Mouse (Mus musculus) stomach, postnatal 0 days (tissue): ENCODE measurements at regions not wholly inside any gene's neighbourhood (a gene's known extent, or its start where the extent isn't known, plus 50 kb on each side); places are given as distances from the start of the nearest gene placed in this dataset.

Source experiments
- CTCF ChIP-seq: IDR thresholded peaks from 2 replicates; pipeline ENCODE4 v1.5.1; 2016; ENCODE audit warnings: antibody characterized with exemption, low read depth, mild to moderate bottlenecking, moderate library complexity
- EP300 ChIP-seq: optimal IDR thresholded peaks from 2 replicates; pipeline ENCODE3; 2016; ENCODE audit warnings: antibody characterized with exemption

DNA sequence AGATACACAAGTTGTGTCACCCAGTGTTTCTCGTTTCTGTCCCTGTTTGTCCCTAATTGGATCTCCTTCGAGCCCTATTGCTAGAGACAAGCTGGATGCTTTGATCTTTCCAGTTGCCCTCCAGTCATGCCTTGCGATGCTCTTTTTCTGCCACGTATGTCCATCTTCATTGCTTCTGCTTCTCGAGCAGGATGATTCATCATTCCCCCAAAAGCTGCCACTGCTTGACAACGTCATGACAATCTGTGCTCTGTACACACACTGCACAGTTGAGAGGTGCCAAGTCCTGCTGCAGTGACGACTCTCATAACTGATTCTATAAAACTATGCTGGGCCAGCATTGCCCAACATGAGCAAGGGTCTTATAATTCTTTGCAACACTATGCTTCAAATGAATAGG, 226.2 kb upstream of the Syt1 start:
- TF ChIP-seq CTCF: no peak
- no peak for TF ChIP-seq EP300
